Mouse (Mus musculus) testis, adult 2 months (tissue): ENCODE measurements around the gene Csnk1g2.

Experiments used
- CTCF ChIP-seq: fragments of 200-500 bp; IDR thresholded peaks from 2 replicates; pipeline ENCODE4 v1.5.1; 2012; ENCODE audit warnings: low read depth, mild to moderate bottlenecking, inconsistent platforms, low read length, moderate library complexity; ENCODE audit not compliant: control insufficient read depth, insufficient read depth, insufficient replicate concordance
- POLR2A ChIP-seq: fragments of 200-500 bp; IDR thresholded peaks from 2 replicates; pipeline ENCODE4 v1.6.1; 2012; ENCODE audit warnings: low read depth, mild to moderate bottlenecking, inconsistent platforms, low read length, moderate library complexity; ENCODE audit not compliant: control insufficient read depth

DNA sequence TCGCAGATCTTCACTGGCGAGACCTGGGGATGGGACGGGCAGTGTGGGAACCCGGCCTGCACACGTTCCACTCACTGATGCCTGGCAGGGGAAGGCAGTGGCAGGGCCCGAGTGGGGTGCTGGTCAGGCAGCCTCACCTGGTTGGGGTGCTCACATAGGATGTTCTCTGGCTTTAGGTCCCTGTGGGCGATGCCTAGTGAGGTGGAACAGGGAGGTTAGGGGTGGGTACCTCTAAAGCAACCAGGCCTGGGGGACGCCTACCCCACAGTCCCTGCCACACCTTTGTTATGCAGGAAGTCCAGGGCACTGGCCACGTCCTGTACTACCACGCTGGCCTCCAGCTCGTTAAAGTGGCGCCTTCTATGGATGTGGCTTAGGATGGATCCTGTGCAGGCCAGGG lies 46.4 kb downstream of the Csnk1g2 start:
- TF ChIP-seq CTCF, result no peak
- no peak for TF ChIP-seq POLR2A
